Mouse (Mus musculus) adrenal gland, adult (tissue): ENCODE measurements around the gene Nim1k.

Experiments
- DNase-seq, 2 experiments: peaks; one replicate each; pipeline ENCODE4 v3.0.0; 2022 to 2023; ENCODE audit warnings: low spot score in 1 of 2; ENCODE audit not compliant: inconsistent age in 2 of 2

Gene Nim1k

GRCm38 (mm10) chr13:119690039-119690728, 65.5 kb downstream of the Nim1k start, which contains the start of gene Hmgcs1:
TSS of gene Hmgcs1 (plus strand) at chr13:119690379.
- DNase-seq, result peak; percentile 99 to 100

DNA sequence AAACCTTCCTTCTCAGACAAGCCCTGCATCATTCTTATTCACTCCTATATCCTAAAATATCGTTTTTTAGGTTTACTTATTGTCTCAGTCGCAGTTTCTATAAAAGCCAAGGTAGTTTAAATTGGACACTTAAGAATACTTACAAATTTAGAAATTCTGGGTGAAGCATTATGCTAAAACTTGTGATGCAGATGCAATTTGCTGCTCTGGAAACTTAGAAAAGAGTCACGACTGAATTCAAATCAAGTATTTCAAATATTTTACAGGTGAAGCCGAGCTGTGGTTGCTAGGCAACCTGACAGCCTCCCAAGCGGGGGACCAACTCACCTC, 66.0 kb downstream of the Nim1k start:
- no peak for DNase-seq

- DNase-seq, result no peak
Observed at GRCm38 (mm10) chr13:119684416-119685177, 71.1 kb downstream of the Nim1k start.

- peak in 1 of 2 experiments; percentile 30 for DNase-seq
Observed at GRCm38 (mm10) chr13:119681161-119681560, 74.5 kb downstream of the Nim1k start.

DNA sequence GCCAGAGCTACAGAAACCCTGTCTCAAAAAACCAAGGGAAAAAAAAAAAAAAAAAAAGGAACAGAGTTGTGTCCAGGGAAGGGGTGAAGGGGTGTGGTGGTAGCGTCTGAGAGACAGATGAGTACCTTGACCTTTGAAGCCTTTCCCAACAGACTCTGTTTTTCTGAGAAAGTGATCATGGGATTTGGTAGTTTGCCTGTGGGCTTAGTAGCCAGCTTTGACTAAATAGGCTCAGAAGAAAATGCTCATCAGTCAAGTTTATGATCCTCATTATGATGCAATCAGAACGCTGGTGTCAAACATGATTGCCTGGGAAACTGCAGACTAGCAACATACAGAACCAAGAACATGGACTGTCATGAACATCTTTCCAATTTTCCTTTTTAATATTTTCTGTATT, 76.0 kb downstream of the Nim1k start:
- peak in 1 of 2 experiments; percentile 71 for DNase-seq

DNA sequence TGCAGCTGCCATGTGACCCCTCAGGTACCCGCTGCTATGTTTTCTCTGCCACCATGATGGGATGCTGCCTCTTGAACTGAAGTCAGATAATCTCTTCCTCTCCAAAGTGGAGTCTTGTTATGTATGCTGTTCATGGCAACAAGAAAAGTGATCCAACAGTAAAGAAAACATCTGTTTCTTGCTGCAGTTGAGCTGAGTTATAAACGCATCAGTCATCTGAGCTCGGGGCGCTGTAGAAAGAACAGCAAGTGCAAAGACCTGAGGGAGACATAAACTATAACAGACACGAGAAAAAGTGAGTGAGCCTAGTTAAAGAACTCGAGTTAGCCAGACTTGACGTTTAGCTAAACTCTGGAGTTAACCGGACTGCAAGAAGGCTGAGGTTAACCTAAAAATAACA, 76.9 kb downstream of the Nim1k start:
- DNase-seq, result peak in 1 of 2 experiments; percentile 16

DNA sequence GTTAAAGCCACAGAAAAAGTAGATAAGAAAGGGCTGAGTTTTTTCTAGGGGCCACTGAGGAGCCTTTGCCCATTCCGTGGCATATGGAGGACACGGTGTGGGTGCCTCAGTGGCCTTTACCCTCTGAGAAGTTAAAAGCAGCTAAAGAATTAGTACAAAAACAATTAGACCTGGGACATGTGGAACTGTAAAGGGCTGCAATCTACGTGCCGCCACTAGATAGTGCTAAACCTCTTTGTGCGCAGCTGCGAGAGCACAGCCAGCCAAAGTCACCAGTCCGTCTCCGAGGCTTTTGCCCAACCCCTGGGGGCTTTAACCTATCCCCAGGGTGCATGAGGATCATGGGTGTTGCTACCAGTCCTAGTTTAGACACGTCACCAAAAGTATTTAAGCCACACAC, 94.3 kb downstream of the Nim1k start:
- DNase-seq, result peak; percentile 29 to 69
